Mouse (Mus musculus) liver, postnatal 0 days (tissue): ENCODE data around the gene Abcc10.

ENCODE experiments used
- CTCF ChIP-seq: sonication (generic); IDR thresholded peaks from 2 replicates; pipeline ENCODE4 v1.5.1; 2016; ENCODE audit warnings: antibody characterized with exemption, low read depth
- EP300 ChIP-seq: IDR thresholded peaks from 2 replicates; pipeline ENCODE4 v1.6.1; 2016; ENCODE audit warnings: antibody characterized with exemption, low read depth, mild to moderate bottlenecking

DNA sequence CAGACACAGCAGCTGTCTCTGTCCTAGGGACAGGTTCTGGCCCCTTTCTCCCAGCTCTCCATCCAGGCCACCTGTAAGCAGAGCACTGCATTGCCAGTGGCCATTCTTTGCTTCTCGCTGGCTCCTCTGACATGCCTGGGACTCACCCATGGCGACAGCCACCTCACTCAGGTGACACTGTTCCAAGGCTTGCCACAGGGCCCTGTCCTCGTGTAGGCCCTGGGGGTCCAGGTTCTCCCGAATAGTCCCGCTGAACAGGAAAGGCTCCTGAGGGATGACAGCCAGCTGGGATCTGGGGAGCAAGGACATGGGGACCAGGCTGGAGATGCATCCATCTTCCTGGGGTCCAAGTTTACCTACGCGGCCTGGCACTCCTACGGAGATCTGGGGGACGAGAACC, 24.0 kb downstream of the Abcc10 start:
- TF ChIP-seq CTCF: no peak
- TF ChIP-seq EP300: no peak
